Mouse (Mus musculus) CH12.LX (cell line): ENCODE measurements around the gene Blvrb.

Experiments used
- BHLHE40 ChIP-seq: IDR thresholded peaks from 2 replicates; pipeline ENCODE4 v1.6.1; 2011; ENCODE audit warnings: mild to moderate bottlenecking, low read depth, low read length, improper control_type of control experiment
- CHD2 ChIP-seq: IDR thresholded peaks from 2 replicates; pipeline ENCODE4 v1.6.1; 2011; ENCODE audit warnings: low read length, improper control_type of control experiment
- CTCF ChIP-seq, 2 experiments: IDR thresholded peaks in 1 of 2; conservative IDR thresholded peaks in 1 of 2; 2 replicates each; pipeline ENCODE4 v1.5.1; 2011 to 2012; ENCODE audit warnings: low read depth in 2 of 2, low read length in 2 of 2, improper control_type of control experiment in 1 of 2, inconsistent platforms in 1 of 2, mild to moderate bottlenecking in 1 of 2, moderate library complexity in 1 of 2
- E2F4 ChIP-seq: IDR thresholded peaks from 2 replicates; pipeline ENCODE4 v1.6.1; 2011; ENCODE audit warnings: low read depth, low read length, improper control_type of control experiment; ENCODE audit not compliant: insufficient replicate concordance
- EP300 ChIP-seq: IDR thresholded peaks from 2 replicates; pipeline ENCODE4 v1.6.1; 2011; ENCODE audit warnings: low read length, improper control_type of control experiment
- IRF4 ChIP-seq: IDR thresholded peaks from 2 replicates; pipeline ENCODE4 v1.6.1; 2014; ENCODE audit warnings: low read depth, mild to moderate bottlenecking, inconsistent platforms, low read length, improper control_type of control experiment
- MAFK ChIP-seq: IDR thresholded peaks from 2 replicates; pipeline ENCODE4 v1.6.1; 2011; ENCODE audit warnings: low read length, improper control_type of control experiment; ENCODE audit not compliant: insufficient replicate concordance
- MAX ChIP-seq: IDR thresholded peaks from 2 replicates; pipeline ENCODE4 v1.6.1; 2011; ENCODE audit warnings: low read length, improper control_type of control experiment
- MEF2A ChIP-seq: IDR thresholded peaks from 2 replicates; pipeline ENCODE4 v1.6.1; 2014; ENCODE audit warnings: low read depth, mild to moderate bottlenecking, inconsistent platforms, low read length, improper control_type of control experiment, borderline replicate concordance
- NRF1 ChIP-seq: IDR thresholded peaks from 2 replicates; pipeline ENCODE4 v1.6.1; 2014; ENCODE audit warnings: low read depth, mild to moderate bottlenecking, inconsistent platforms, low read length, improper control_type of control experiment, moderate library complexity
- POLR2A ChIP-seq: IDR thresholded peaks from 2 replicates; pipeline ENCODE4 v1.6.1; 2011; ENCODE audit warnings: low read depth, mild to moderate bottlenecking, improper control_type of control experiment, low read length
- RAD21 ChIP-seq: IDR thresholded peaks from 2 replicates; pipeline ENCODE4 v1.6.1; 2011; ENCODE audit warnings: low read depth, mild to moderate bottlenecking, low read length, improper control_type of control experiment, moderate library complexity
- RCOR1 ChIP-seq: conservative IDR thresholded peaks from 2 replicates; pipeline ENCODE4 v1.6.1; 2012; ENCODE audit warnings: low read depth, mild to moderate bottlenecking, inconsistent platforms, low read length, improper control_type of control experiment
- SMC3 ChIP-seq: IDR thresholded peaks from 2 replicates; pipeline ENCODE4 v1.6.1; 2011; ENCODE audit warnings: low read depth, low read length, improper control_type of control experiment

DNA sequence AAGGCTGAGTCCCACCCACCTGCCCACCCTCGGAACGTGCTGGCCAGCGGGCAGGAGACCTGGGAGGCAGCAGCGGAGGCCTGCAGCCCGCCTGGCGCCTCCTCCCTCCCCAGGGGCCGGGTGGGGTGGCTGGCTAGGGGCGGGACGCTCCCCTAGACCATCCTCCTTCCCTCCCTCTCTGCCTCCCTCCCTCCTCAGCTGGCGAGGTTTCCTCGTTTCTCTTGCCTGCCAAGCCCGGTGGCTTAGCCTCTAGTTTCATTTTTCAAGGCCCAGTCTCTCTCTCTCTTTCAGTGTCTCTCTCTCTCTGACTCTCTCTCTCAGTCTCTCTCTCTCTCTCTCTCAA is 33.8 kb downstream of the Blvrb start:
- TF ChIP-seq MEF2A (peak; percentile 36; the same call in 1 of the 2 replicates), MAFK (no peak), EP300 (no peak), RAD21 (no peak), NRF1 (no peak), POLR2A (peak; percentile 58), CTCF (conservative IDR thresholded peaks at IDR 0.05 in 1 of 2, IDR thresholded peaks at IDR 0.05 in 1 of 2; ENCODE audit: low read depth in 2 of 2, low read length in 2 of 2) (no peak), E2F4 (no peak), RCOR1 (no peak), BHLHE40 (peak; percentile 96), MAX (peak; percentile 52; the same call in 1 of the 2 replicates), IRF4 (peak; percentile 70), SMC3 (no peak), CHD2 (no peak)
